Mouse (Mus musculus) bone marrow macrophage, adult 2 months (primary cell): ENCODE data around the gene H2afy2.

Experiments
- CTCF ChIP-seq: IDR thresholded peaks from 2 replicates; pipeline ENCODE4 v1.5.1; 2012; ENCODE audit warnings: low read depth, mild to moderate bottlenecking, low read length, moderate library complexity
- POLR2A ChIP-seq: IDR thresholded peaks from 2 replicates; pipeline ENCODE4 v1.6.1; 2012; ENCODE audit warnings: mild to moderate bottlenecking, low read depth, low read length, borderline replicate concordance

- no peak for TF ChIP-seq CTCF
- no peak for TF ChIP-seq POLR2A
Observed at GRCm38 (mm10) chr10:61736671-61737078, 47.3 kb downstream of the H2afy2 start.
